Mouse (Mus musculus): ENCODE measurements around the gene Prx.

The Prx gene

GRCm38 (mm10) chr7:27499036-27499435, at the start of gene Prx:
Prx (plus strand) TSS chr7:27499324.
- no peak for DNase-seq (ENCODE audit: low read depth, low spot score)

- DNase-seq (ENCODE audit: low read depth, low spot score): no peak
Observed at GRCm38 (mm10) chr7:27451359-27451758, 47.8 kb upstream of the Prx start.

DNA sequence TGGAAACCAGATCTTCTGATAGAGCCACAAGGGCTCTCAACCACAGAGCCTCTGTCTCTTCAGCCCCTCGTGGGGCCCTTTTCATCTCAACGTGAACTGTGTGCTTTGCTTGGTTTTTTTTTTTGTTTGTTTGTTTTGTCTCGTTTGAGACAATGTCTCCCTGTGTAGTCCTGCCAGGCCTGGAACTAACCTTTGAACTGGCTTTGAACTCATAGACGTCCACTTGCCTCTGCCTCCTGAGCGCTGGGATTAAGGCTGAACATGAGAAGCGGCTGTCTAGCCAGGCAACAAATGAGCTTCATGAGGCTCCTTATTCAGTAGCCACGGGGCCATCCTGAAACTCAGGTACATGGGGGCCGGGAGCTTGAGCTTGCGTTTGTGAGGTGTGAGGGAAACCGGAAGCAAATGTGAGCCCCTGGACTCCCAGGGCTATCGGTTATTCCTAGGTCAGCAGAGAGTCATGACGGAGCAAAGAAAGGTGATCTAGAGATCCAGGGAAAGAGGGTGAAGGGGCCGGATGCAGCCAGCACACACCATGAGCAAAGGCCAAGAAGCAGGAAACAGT, 46.8 kb upstream of the Prx start:
- DNase-seq (ENCODE audit: low read depth, low spot score): no peak

GRCm38 (mm10) chr7:27454461-27455121, 44.5 kb upstream of the Prx start:
- no peak for DNase-seq (ENCODE audit: low read depth, low spot score)

- no peak for DNase-seq (ENCODE audit: low read depth, low spot score)
Observed at GRCm38 (mm10) chr7:27455273-27455672, 43.9 kb upstream of the Prx start.

DNA sequence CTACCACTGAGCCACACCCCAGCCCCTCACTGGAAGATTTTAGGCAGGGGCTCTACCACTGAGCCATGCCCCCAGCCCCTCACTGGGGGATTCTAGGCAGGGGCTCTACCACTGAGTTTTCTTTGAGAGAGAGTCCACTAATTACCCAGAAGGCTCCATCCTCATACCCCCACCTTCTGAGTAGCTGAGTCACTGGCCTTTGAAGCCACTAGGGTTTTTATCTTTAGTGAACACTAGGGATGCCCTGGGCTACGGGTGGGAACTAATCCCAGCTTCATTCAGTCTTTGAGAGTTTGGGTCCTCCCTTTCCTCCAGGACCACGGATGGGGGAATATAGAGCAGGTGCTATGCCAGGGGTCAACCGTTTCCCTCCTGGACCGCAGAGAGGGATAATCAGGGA, 40.5 kb upstream of the Prx start:
- no peak for DNase-seq (ENCODE audit: low read depth, low spot score)

- no peak for DNase-seq (ENCODE audit: low read depth, low spot score)
Observed at GRCm38 (mm10) chr7:27459640-27460039, 39.5 kb upstream of the Prx start.

GRCm38 (mm10) chr7:27460477-27460876, 38.6 kb upstream of the Prx start:
- DNase-seq (ENCODE audit: low read depth, low spot score): no peak

- no peak for DNase-seq (ENCODE audit: low read depth, low spot score)
Observed at GRCm38 (mm10) chr7:27467648-27468047, 31.5 kb upstream of the Prx start.

DNA sequence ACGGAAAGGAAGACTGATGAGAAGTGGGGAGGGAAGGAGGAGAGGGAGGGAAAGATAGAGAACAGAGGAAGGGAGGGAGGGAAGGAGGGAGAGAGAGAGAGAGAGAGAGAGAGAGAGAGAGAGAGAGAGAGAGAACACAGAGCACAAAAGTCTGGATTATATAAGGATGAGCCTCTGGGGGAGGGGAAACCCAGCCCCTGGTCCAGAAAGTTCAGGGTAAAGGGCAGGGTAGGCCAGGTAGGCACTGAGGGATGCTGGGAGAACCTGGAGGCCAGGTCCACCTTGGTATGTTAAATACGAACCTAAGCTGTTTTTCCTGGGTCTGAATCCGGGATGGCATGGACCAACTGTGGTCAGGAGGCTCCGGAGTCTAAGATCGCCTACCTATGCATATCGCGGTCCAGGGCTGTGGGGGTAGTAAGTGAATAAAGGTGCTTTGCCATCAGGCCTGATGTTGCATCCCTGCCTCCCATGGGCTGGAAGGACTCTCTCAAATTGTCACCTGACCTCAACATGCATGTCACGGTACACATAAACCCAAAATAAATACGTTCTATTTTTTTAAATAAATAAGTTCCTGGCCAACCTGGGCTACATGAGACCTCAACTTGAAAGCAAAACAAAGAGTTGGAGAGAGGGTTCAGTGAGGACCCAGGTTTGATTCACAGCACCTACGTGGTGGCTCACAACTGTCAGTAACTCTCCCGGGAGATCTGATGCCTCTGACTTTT, 27.6 kb upstream of the Prx start:
- no peak for DNase-seq (ENCODE audit: low read depth, low spot score)

GRCm38 (mm10) chr7:27472596-27472995, 26.5 kb upstream of the Prx start:
- DNase-seq (ENCODE audit: low read depth, low spot score): no peak

- DNase-seq (ENCODE audit: low read depth, low spot score): peak; percentile 97
Observed at GRCm38 (mm10) chr7:27473156-27473834, 25.8 kb upstream of the Prx start, which contains the start of gene Sertad3. Sertad3 (plus strand) TSS chr7:27473768.

GRCm38 (mm10) chr7:27473835-27474489, 25.2 kb upstream of the Prx start:
- DNase-seq (ENCODE audit: low read depth, low spot score): no peak

DNA sequence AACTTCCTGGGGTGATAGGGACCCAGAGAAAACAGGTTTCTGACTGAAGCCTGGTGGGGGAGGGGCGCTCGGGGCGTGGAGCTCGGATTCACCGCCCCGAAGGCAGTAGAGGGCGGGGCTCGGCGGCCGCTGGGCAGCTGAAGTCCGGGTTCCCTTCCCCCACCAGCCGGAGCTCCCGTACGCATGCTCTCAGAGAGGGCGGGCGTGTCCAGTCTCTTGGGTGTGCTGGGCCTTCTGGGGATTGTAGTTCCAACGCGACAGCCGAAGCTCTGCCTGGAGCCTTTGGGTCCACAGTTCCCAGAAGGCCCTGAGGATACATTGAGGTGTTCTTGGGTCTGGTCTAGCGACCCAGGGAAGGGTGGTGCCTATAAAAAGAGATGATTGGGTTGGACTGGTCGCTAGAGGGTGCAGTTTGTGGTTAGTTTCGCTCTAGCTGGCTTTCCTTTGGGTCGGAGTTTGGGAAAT, 24.6 kb upstream of the Prx start:
- DNase-seq (ENCODE audit: low read depth, low spot score): peak; percentile 99

DNA sequence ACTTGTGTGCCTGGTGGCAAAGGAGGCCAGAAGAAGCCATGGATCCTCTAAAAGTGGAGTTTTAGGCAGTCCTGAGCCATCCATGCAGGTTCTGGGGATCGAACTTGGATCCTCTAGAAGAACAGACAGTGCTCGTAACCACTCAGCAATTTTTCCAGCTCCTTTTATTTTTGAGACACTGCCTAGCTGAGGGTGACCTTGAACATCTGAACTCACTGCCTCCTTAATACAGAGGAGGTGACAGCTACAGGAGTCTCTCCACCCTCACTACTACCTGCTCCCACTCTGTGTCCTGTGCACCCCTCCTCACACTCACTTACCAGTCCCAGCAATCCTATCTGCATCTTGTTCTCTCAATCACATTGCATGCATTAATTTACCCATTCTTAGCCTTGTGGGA, 23.5 kb upstream of the Prx start:
- DNase-seq (ENCODE audit: low read depth, low spot score): no peak

- no peak for DNase-seq (ENCODE audit: low read depth, low spot score)
Observed at GRCm38 (mm10) chr7:27476098-27476635, 23.0 kb upstream of the Prx start.

GRCm38 (mm10) chr7:27478561-27478960, 20.6 kb upstream of the Prx start:
- DNase-seq (ENCODE audit: low read depth, low spot score): no peak

DNA sequence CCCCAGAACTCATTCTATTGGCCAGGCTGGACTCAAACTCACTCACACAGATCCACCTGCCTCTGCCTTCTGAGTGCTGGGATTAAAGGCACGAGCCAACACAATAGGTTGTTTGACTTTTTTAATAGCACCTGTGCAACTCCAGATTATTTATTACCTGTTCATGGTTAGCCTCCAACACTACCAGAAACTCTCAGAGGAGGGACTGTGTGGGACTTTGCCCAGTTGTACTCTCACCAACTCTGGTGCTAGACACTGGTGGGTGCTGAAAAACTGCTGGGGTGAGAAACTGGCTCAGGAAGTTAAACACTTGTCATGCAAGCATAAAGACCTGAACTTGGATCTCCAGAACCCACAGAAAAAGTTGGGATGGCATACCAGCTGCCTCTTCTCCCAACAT, 19.4 kb upstream of the Prx start:
- DNase-seq (ENCODE audit: low read depth, low spot score): no peak

- DNase-seq (ENCODE audit: low read depth, low spot score): no peak
Observed at GRCm38 (mm10) chr7:27480506-27480905, 18.6 kb upstream of the Prx start.

- no peak for DNase-seq (ENCODE audit: low read depth, low spot score)
Observed at GRCm38 (mm10) chr7:27480927-27481626, 18.0 kb upstream of the Prx start.

GRCm38 (mm10) chr7:27481627-27481969, 17.5 kb upstream of the Prx start:
- peak; percentile 80 for DNase-seq (ENCODE audit: low read depth, low spot score)

Data from mesoderm, embryonic 11.5 days (tissue).